Mouse (Mus musculus): ENCODE data around the gene Slc15a3. TPM values are rescaled to one million over a fixed set of nuclear protein-coding genes. Genes with fewer than 3 reads are reported as not detected.

The Slc15a3 gene
- polyA plus RNA-seq, 1 experiment from 2014 or later, result 0.42 TPM

GRCm38 (mm10) chr19:10847311-10848087 is 8.0 kb downstream of the Slc15a3 start:
- H3K27ac ChIP-seq (ENCODE audit: low read length), result no peak overlapping the region
- WGBS, result 39% methylated on average over 3 of the region's 3 CpGs

GRCm38 (mm10) chr19:10855422-10855821 is 15.9 kb downstream of the Slc15a3 start:
- no peak for ATAC-seq (replicated peaks; ENCODE audit: extremely low read depth, insufficient read depth, low FRiP score)
- no peak overlapping the region for H3K27ac ChIP-seq (ENCODE audit: low read length)
- WGBS, result 73% methylated on average over 3 of the region's 3 CpGs

More at GRCm38 (mm10) chr19:10847311-10848087, 8.0 kb downstream of the Slc15a3 start:
- no peak overlapping the region for H3K4me3 ChIP-seq (ENCODE audit: low read length)
- no peaks in the 10 kb centered on the region for H3K36me3 ChIP-seq (ENCODE audit: control insufficient read depth, insufficient read depth)
- no peaks in the 10 kb centered on the region for H3K9me3 ChIP-seq (replicated peaks; ENCODE audit: control insufficient read depth, low read length)
- H3K27me3 ChIP-seq (ENCODE audit: control insufficient read depth, insufficient read depth, low read length), result peaks cover 2% of the 10 kb centered on the region; the same call in 1 of the 2 replicates
- no peak overlapping the region for H3K4me2 ChIP-seq (ENCODE audit: low read depth, low read length)
- H3K9ac ChIP-seq (ENCODE audit: low read length), result no peak overlapping the region
- peaks cover 4% of the 10 kb centered on the region; the same call in 1 of the 2 replicates for H3K4me1 ChIP-seq (ENCODE audit: control insufficient read depth, insufficient read depth, low read length)
- no peak for ATAC-seq (replicated peaks; ENCODE audit: extremely low read depth, insufficient read depth, low FRiP score)

DNA sequence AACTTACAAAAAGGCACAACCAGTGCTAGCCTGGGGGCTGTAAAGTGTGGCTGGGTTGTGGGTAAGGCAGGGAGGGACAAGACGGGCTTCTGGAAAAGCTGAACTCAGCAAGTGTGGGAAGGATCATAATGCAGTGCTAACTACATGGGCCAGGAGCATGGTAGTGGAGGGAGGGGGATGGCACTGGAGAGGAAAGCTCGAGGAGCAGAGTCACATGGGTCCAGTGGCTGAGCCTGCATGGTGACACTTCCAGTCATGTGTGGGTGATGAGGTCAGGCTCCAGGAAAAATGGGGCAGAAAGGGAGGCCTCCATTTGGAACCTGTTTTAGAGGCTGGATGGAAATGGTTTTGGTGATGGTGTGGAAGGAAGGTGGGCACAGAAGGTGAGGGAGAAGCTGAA is 17.0 kb downstream of the Slc15a3 start:
- H3K9me3 ChIP-seq (replicated peaks; ENCODE audit: control insufficient read depth, low read length), result no peaks in the 10 kb centered on the region
- no peak overlapping the region for H3K27ac ChIP-seq (ENCODE audit: low read length)
- no peak overlapping the region for H3K4me3 ChIP-seq (ENCODE audit: low read length)
- ATAC-seq (replicated peaks; ENCODE audit: extremely low read depth, insufficient read depth, low FRiP score), result no peak
- no peaks in the 10 kb centered on the region for H3K4me1 ChIP-seq (ENCODE audit: control insufficient read depth, insufficient read depth, low read length)
- peaks cover 28% of the 10 kb centered on the region for H3K36me3 ChIP-seq (ENCODE audit: control insufficient read depth, insufficient read depth)
- no peak overlapping the region for H3K4me2 ChIP-seq (ENCODE audit: low read depth, low read length)
- no peaks in the 10 kb centered on the region for H3K27me3 ChIP-seq (ENCODE audit: control insufficient read depth, insufficient read depth, low read length)
- 37% methylated on average over 2 of the region's 2 CpGs for WGBS
- H3K9ac ChIP-seq (ENCODE audit: low read length), result no peak overlapping the region

More at GRCm38 (mm10) chr19:10855422-10855821, 15.9 kb downstream of the Slc15a3 start:
- Histone ChIP-seq H3K27me3 (ENCODE audit: control insufficient read depth, insufficient read depth, low read length) (no peaks in the 10 kb centered on the region), H3K4me2 (ENCODE audit: low read depth, low read length) (no peak overlapping the region), H3K36me3 (ENCODE audit: control insufficient read depth, insufficient read depth) (peaks cover 23% of the 10 kb centered on the region), H3K4me3 (ENCODE audit: low read length) (no peak overlapping the region), H3K4me1 (ENCODE audit: control insufficient read depth, insufficient read depth, low read length) (no peaks in the 10 kb centered on the region), H3K9me3 (replicated peaks; ENCODE audit: control insufficient read depth, low read length) (no peaks in the 10 kb centered on the region), H3K9ac (ENCODE audit: low read length) (no peak overlapping the region)

- 48% methylated on average over 22 of the region's 22 CpGs for WGBS
- H3K36me3 ChIP-seq (ENCODE audit: control insufficient read depth, insufficient read depth), result peaks cover 47% of the 10 kb centered on the region
- 0 out of 2 replicates have a peak, but pooled peaks have one; percentile 3 for ATAC-seq (replicated peaks; ENCODE audit: extremely low read depth, insufficient read depth, low FRiP score)
- no peaks in the 10 kb centered on the region for H3K9me3 ChIP-seq (replicated peaks; ENCODE audit: control insufficient read depth, low read length)
- H3K4me3 ChIP-seq (ENCODE audit: low read length), result no peak overlapping the region
- no peak overlapping the region for H3K9ac ChIP-seq (ENCODE audit: low read length)
- no peak overlapping the region for H3K4me2 ChIP-seq (ENCODE audit: low read depth, low read length)
- H3K4me1 ChIP-seq (ENCODE audit: control insufficient read depth, insufficient read depth, low read length), result no peaks in the 10 kb centered on the region
- no peak overlapping the region for H3K27ac ChIP-seq (ENCODE audit: low read length)
- no peaks in the 10 kb centered on the region for H3K27me3 ChIP-seq (ENCODE audit: control insufficient read depth, insufficient read depth, low read length)
These were observed 20.6 kb downstream of the Slc15a3 start for GRCm38 (mm10) chr19:10860072-10860497.

DNA sequence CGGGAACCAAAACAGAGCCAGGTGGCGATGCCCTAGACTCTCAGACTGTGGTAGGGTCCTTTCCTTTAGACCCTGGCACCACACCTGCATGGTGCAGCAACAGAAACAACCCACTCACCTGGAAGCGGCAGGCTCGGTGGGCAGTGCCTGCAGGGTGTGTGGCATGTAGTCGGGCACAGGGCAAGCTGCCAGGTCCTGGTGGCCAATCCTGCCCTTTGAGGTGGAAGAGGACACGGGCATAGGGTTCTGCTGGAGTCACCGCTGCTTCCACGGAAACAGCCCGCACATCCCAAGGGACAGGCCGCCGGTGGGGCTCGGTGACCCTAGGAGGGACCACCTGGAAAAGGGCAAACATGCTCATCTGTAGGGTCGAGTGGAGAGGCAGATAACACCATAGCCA is 26.8 kb downstream of the Slc15a3 start:
- Histone ChIP-seq H3K27me3 (ENCODE audit: control insufficient read depth, insufficient read depth, low read length) (no peaks in the 10 kb centered on the region), H3K27ac (ENCODE audit: low read length) (no peak overlapping the region), H3K4me1 (ENCODE audit: control insufficient read depth, insufficient read depth, low read length) (peaks cover 15% of the 10 kb centered on the region), H3K36me3 (ENCODE audit: control insufficient read depth, insufficient read depth) (peaks cover 33% of the 10 kb centered on the region), H3K9ac (ENCODE audit: low read length) (no peak overlapping the region), H3K4me2 (ENCODE audit: low read depth, low read length) (no peak overlapping the region), H3K9me3 (replicated peaks; ENCODE audit: control insufficient read depth, low read length) (no peaks in the 10 kb centered on the region), H3K4me3 (ENCODE audit: low read length) (no peak overlapping the region)
- ATAC-seq (replicated peaks; ENCODE audit: extremely low read depth, insufficient read depth, low FRiP score), result no peak
- WGBS, result 90% methylated on average over 13 of the region's 13 CpGs

DNA sequence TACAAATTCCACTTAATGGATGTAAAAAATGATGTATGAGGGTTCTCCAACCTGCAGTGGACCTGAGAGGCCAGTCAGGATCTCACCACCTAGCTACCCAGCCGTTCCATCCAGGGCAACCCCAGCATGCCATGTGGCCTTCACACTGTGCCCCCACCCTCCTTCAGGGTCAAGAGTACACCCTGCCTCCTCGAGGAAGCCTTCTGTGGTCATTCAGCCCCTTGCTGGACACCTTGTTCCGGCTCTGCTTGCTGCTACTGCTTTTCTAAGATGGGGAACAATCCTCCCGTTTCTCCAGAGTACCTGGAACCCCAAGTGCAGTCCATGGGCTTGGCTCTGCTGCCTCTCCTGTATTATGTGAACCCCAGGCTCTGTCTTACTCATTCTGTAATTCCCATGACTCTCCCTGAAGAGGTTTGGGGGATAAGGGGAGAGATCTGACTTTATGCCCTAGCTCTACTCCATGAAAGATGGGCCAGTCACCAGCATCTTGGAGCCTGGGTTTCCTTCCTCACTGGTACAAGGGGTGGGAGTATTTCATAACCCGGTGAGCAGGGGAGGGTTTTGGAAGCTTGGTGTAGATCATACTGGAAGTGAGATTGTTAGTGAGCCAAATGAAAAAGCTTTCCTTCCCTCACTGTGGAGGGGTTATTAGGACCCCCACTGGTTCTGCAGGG is 28.6 kb downstream of the Slc15a3 start:
- no peaks in the 10 kb centered on the region for H3K9me3 ChIP-seq (replicated peaks; ENCODE audit: control insufficient read depth, low read length)
- ATAC-seq (replicated peaks; ENCODE audit: extremely low read depth, insufficient read depth, low FRiP score), result no peak
- H3K4me1 ChIP-seq (ENCODE audit: control insufficient read depth, insufficient read depth, low read length), result peaks cover 15% of the 10 kb centered on the region
- peak overlapping the region; percentile 84 for H3K4me2 ChIP-seq (ENCODE audit: low read depth, low read length)
- 41% methylated on average over 5 of the region's 5 CpGs for WGBS
- H3K36me3 ChIP-seq (ENCODE audit: control insufficient read depth, insufficient read depth), result peaks cover 45% of the 10 kb centered on the region
- H3K27ac ChIP-seq (ENCODE audit: low read length), result no peak overlapping the region
- peak overlapping the region; percentile 83 for H3K4me3 ChIP-seq (ENCODE audit: low read length)
- peak overlapping the region; percentile 88 for H3K9ac ChIP-seq (ENCODE audit: low read length)
- H3K27me3 ChIP-seq (ENCODE audit: control insufficient read depth, insufficient read depth, low read length), result no peaks in the 10 kb centered on the region

DNA sequence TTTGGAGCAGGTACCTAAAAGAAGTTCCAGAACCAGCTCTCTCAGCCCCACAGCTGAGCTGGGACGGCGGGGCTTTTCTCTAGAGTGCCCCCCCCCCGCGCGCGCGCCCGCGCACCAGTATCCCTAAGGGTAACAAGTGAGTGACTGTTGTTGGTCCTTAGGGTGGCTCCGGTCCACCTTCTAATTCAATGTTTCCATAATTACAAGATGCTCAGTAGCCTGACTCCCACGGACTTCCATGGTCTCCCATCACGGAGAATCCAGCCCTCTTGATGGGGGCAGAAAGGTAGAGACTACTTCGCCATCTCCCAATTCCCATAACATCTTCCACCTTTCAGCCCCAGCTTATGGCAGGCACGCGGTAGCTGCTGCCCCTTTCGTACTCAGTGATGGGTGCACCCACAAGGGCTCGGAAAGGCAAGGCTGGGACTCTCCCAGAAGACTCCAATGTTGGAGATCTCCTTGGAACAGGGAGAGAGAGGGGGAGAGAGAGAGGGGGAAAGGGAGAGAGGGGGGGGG is 29.2 kb downstream of the Slc15a3 start:
- no peaks in the 10 kb centered on the region for H3K27me3 ChIP-seq (ENCODE audit: control insufficient read depth, insufficient read depth, low read length)
- no peak overlapping the region for H3K27ac ChIP-seq (ENCODE audit: low read length)
- H3K4me3 ChIP-seq (ENCODE audit: low read length), result peak overlapping the region; percentile 83
- no peaks in the 10 kb centered on the region for H3K9me3 ChIP-seq (replicated peaks; ENCODE audit: control insufficient read depth, low read length)
- peak overlapping the region; percentile 88 for H3K9ac ChIP-seq (ENCODE audit: low read length)
- peak overlapping the region; percentile 84 for H3K4me2 ChIP-seq (ENCODE audit: low read depth, low read length)
- peaks cover 46% of the 10 kb centered on the region for H3K36me3 ChIP-seq (ENCODE audit: control insufficient read depth, insufficient read depth)
- no peak for ATAC-seq (replicated peaks; ENCODE audit: extremely low read depth, insufficient read depth, low FRiP score)
- peaks cover 15% of the 10 kb centered on the region for H3K4me1 ChIP-seq (ENCODE audit: control insufficient read depth, insufficient read depth, low read length)
- WGBS, result 1% methylated on average over 17 of the region's 17 CpGs

DNA sequence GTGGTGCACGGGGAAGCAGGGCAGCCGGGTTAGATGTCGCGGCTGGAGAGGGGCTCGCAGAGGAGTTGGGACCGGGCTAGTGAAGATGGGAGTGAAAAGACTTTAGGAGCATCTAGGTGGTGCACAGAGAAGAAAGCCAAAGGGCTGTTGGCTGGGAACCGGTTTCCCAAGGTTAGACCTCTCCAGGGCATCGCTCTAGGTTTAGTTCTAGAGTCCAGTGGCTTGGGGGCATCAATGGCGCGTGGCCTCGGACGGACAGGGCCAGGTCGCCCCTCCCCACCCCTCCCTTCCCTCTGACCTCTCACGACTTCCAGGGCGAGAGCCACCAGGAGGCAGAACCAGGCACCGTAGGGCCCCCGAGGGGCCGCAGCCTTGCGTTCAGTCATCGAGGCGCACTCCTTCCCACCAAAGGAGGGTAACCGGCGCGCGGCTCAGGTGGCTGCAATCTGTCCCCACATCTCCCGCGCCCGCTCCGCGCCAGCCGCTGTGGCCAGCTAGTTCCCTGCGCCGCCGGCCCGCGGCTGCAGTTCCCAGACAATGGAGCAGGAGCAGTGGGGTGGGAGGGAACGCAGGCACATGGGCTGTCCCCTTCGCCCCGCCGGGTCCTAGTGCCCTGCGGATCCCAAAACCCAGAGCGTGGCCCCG is 29.8 kb downstream of the Slc15a3 start:
- WGBS, result under 1% methylated on average over 43 of the region's 43 CpGs

More for the DNA sequence above, 29.8 kb downstream of the Slc15a3 start:
- H3K4me1 ChIP-seq (ENCODE audit: control insufficient read depth, insufficient read depth, low read length), result peaks cover 15% of the 10 kb centered on the region
- peak overlapping the region; percentile 70 for H3K27ac ChIP-seq (ENCODE audit: low read length)
- H3K4me2 ChIP-seq (ENCODE audit: low read depth, low read length), result peak overlapping the region; percentile 84
- H3K9me3 ChIP-seq (replicated peaks; ENCODE audit: control insufficient read depth, low read length), result no peaks in the 10 kb centered on the region
- peak overlapping the region; percentile 83 for H3K4me3 ChIP-seq (ENCODE audit: low read length)
- no peaks in the 10 kb centered on the region for H3K27me3 ChIP-seq (ENCODE audit: control insufficient read depth, insufficient read depth, low read length)
- H3K9ac ChIP-seq (ENCODE audit: low read length), result peak overlapping the region; percentile 88
- peaks cover 44% of the 10 kb centered on the region for H3K36me3 ChIP-seq (ENCODE audit: control insufficient read depth, insufficient read depth)
- ATAC-seq (replicated peaks; ENCODE audit: extremely low read depth, insufficient read depth, low FRiP score), result peak; percentile 91

Data from heart, embryonic 16.5 days (tissue).